Mouse (Mus musculus): ENCODE results near the gene Ostm1. TPM values are rescaled to one million over a fixed set of nuclear protein-coding genes. Genes with fewer than 3 reads are reported as not detected.

Ostm1 gene
- polyA plus RNA-seq (2012; fragmentation: generic; extraction: Trizol) = 13.9 TPM

- Histone ChIP-seq H3K4me3 (no peak within 1 kb of the TSS), H3K4me2 (ENCODE audit: low read depth) (no peak within 1 kb of the TSS), H3K27me3 (ENCODE audit: control insufficient read depth, insufficient read depth, insufficient read length) (peaks cover 97% of the 10 kb centered on the region), H3K79me2 (ENCODE audit: control insufficient read depth, insufficient read depth) (no peaks in the 10 kb centered on the region), H3ac (ENCODE audit: control insufficient read depth, insufficient read length) (no peak within 1 kb of the TSS), H3K36me3 (ENCODE audit: control insufficient read depth, insufficient read depth) (no peaks in the 10 kb centered on the region)
- TF ChIP-seq TCF12 (IDR thresholded peaks at IDR 0.05; ENCODE audit: insufficient read depth, poor library complexity, severe bottlenecking) (no peak), E2F4 (IDR thresholded peaks at IDR 0.05; ENCODE audit: insufficient read depth) (no peak), MAX (IDR thresholded peaks at IDR 0.05; ENCODE audit: low read depth) (no peak), SRF (IDR thresholded peaks at IDR 0.05; ENCODE audit: control insufficient read depth, insufficient read length, low read depth) (no peak), POLR2A (IDR thresholded peaks at IDR 0.05; ENCODE audit: insufficient read length, low read depth) (no peak), CEBPB (IDR thresholded peaks at IDR 0.05; ENCODE audit: insufficient read depth, poor library complexity, severe bottlenecking) (no peak), POLR2AphosphoS2 (IDR thresholded peaks at IDR 0.05; ENCODE audit: insufficient read length, low read depth) (no peak), MYOG (IDR thresholded peaks at IDR 0.05; ENCODE audit: control insufficient read depth in 1 of 3, insufficient read depth in 1 of 3, insufficient read length in 2 of 3, low read depth in 2 of 3) (no peak), REST (IDR thresholded peaks at IDR 0.05; ENCODE audit: insufficient read depth, insufficient read length) (no peak), TCF3 (IDR thresholded peaks at IDR 0.05; ENCODE audit: insufficient read length, low read depth) (no peak), MYOD1 (IDR thresholded peaks at IDR 0.05; ENCODE audit: control insufficient read depth in 1 of 3, insufficient read length in 2 of 3, low read depth in 2 of 3) (no peak), USF1 (IDR thresholded peaks at IDR 0.05; ENCODE audit: low read depth) (no peak)
Observed at GRCm38 (mm10) chr10:42583157-42583872, at the start of gene Ostm1, which contains the start of gene Nr2e1. TSS of gene Ostm1 (plus strand) at chr10:42583822. TSS of gene Nr2e1 (minus strand) at chr10:42583632.

- Histone ChIP-seq H3ac (ENCODE audit: control insufficient read depth, insufficient read length) (no peak overlapping the region), H3K36me3 (ENCODE audit: control insufficient read depth, insufficient read depth) (peaks cover 24% of the 10 kb centered on the region), H3K4me2 (ENCODE audit: low read depth) (no peak overlapping the region), H3K27me3 (ENCODE audit: control insufficient read depth, insufficient read depth, insufficient read length) (no peaks in the 10 kb centered on the region), H3K4me3 (no peak overlapping the region), H3K79me2 (ENCODE audit: control insufficient read depth, insufficient read depth) (peaks cover 20% of the 10 kb centered on the region)
- no peak for TF ChIP-seq MYOG (IDR thresholded peaks at IDR 0.05; ENCODE audit: control insufficient read depth in 1 of 3, insufficient read depth in 1 of 3, insufficient read length in 2 of 3, low read depth in 2 of 3)
- TF ChIP-seq TCF3 (IDR thresholded peaks at IDR 0.05; ENCODE audit: insufficient read length, low read depth) = no peak
- no peak for TF ChIP-seq TCF12 (IDR thresholded peaks at IDR 0.05; ENCODE audit: insufficient read depth, poor library complexity, severe bottlenecking)
- no peak for TF ChIP-seq USF1 (IDR thresholded peaks at IDR 0.05; ENCODE audit: low read depth)
- no peak for TF ChIP-seq E2F4 (IDR thresholded peaks at IDR 0.05; ENCODE audit: insufficient read depth)
- no peak for TF ChIP-seq MYOD1 (IDR thresholded peaks at IDR 0.05; ENCODE audit: control insufficient read depth in 1 of 3, insufficient read length in 2 of 3, low read depth in 2 of 3)
- no peak for TF ChIP-seq CEBPB (IDR thresholded peaks at IDR 0.05; ENCODE audit: insufficient read depth, poor library complexity, severe bottlenecking)
- no peak for TF ChIP-seq REST (IDR thresholded peaks at IDR 0.05; ENCODE audit: insufficient read depth, insufficient read length)
Observed at GRCm38 (mm10) chr10:42533836-42534453, 49.7 kb upstream of the Ostm1 start.

DNA sequence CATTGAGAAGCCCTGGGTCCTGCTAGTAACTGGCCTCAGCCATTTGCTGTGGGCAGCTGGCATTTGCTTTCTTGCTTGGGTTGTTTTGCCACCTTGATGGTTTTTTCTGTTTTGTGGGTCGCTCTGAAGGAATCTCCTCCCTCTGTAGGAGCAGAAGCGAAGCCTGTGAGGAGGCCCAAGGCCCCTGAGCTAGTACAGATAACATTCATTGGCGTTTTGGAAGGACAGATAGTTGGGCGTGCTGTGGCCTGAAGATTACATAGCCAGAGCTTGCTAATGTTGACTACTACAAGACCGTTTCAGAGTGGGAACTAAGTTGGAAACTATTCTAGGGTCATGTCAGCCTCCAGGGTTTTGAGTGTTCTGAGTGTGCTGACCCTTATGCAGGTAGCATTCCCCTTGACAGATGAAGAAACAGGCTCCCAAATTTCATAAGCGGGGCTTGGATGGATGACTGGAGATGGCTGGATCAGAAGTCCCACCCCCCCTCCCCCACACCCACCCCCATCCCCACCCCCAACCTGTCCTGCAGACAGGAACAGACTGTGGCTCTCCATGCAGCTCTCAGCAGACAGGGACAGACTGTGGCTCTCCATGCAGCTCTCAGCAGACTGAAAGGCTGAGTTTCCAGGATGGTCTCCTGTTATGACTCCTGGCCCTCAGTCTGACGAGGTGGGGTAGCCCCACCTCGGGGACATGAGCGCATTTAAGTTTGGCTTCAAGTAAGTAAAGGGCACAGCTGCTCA lies 45.9 kb upstream of the Ostm1 start:
- Histone ChIP-seq H3K79me2 (ENCODE audit: control insufficient read depth, insufficient read depth) (no peaks in the 10 kb centered on the region), H3K27me3 (ENCODE audit: control insufficient read depth, insufficient read depth, insufficient read length) (no peaks in the 10 kb centered on the region), H3K4me2 (ENCODE audit: low read depth) (no peak overlapping the region), H3K4me3 (no peak overlapping the region), H3K36me3 (ENCODE audit: control insufficient read depth, insufficient read depth) (peaks cover 24% of the 10 kb centered on the region), H3ac (ENCODE audit: control insufficient read depth, insufficient read length) (no peak overlapping the region)
- TF ChIP-seq CEBPB (IDR thresholded peaks at IDR 0.05; ENCODE audit: insufficient read depth, poor library complexity, severe bottlenecking) = no peak
- TF ChIP-seq MYOG (IDR thresholded peaks at IDR 0.05; ENCODE audit: control insufficient read depth in 1 of 3, insufficient read depth in 1 of 3, insufficient read length in 2 of 3, low read depth in 2 of 3) = no peak
- no peak for TF ChIP-seq MYOD1 (IDR thresholded peaks at IDR 0.05; ENCODE audit: control insufficient read depth in 1 of 3, insufficient read length in 2 of 3, low read depth in 2 of 3)
- no peak for TF ChIP-seq E2F4 (IDR thresholded peaks at IDR 0.05; ENCODE audit: insufficient read depth)
- TF ChIP-seq MAX (IDR thresholded peaks at IDR 0.05; ENCODE audit: low read depth) = no peak

- no peaks in the 10 kb centered on the region for H3K36me3 ChIP-seq (ENCODE audit: control insufficient read depth, insufficient read depth)
- H3K4me2 ChIP-seq (ENCODE audit: low read depth) = no peak overlapping the region
- TF ChIP-seq TCF3 (IDR thresholded peaks at IDR 0.05; ENCODE audit: insufficient read length, low read depth) = no peak
- TF ChIP-seq POLR2A (IDR thresholded peaks at IDR 0.05; ENCODE audit: insufficient read length, low read depth) = no peak
- TF ChIP-seq MYOD1 (IDR thresholded peaks at IDR 0.05; ENCODE audit: control insufficient read depth in 1 of 3, insufficient read length in 2 of 3, low read depth in 2 of 3) = no peak
- TF ChIP-seq CEBPB (IDR thresholded peaks at IDR 0.05; ENCODE audit: insufficient read depth, poor library complexity, severe bottlenecking) = no peak
- no peak for TF ChIP-seq SRF (IDR thresholded peaks at IDR 0.05; ENCODE audit: control insufficient read depth, insufficient read length, low read depth)
- no peak for TF ChIP-seq E2F4 (IDR thresholded peaks at IDR 0.05; ENCODE audit: insufficient read depth)
- no peak for TF ChIP-seq MYOG (IDR thresholded peaks at IDR 0.05; ENCODE audit: control insufficient read depth in 1 of 3, insufficient read depth in 1 of 3, insufficient read length in 2 of 3, low read depth in 2 of 3)
- no peak for TF ChIP-seq USF1 (IDR thresholded peaks at IDR 0.05; ENCODE audit: low read depth)
- TF ChIP-seq TCF12 (IDR thresholded peaks at IDR 0.05; ENCODE audit: insufficient read depth, poor library complexity, severe bottlenecking) = no peak
- TF ChIP-seq POLR2AphosphoS2 (IDR thresholded peaks at IDR 0.05; ENCODE audit: insufficient read length, low read depth) = no peak
- TF ChIP-seq MAX (IDR thresholded peaks at IDR 0.05; ENCODE audit: low read depth) = no peak
- TF ChIP-seq REST (IDR thresholded peaks at IDR 0.05; ENCODE audit: insufficient read depth, insufficient read length) = no peak
- H3K79me2 ChIP-seq (ENCODE audit: control insufficient read depth, insufficient read depth) = no peaks in the 10 kb centered on the region
- H3K4me3 ChIP-seq = no peak overlapping the region
- no peaks in the 10 kb centered on the region for H3K27me3 ChIP-seq (ENCODE audit: control insufficient read depth, insufficient read depth, insufficient read length)
- H3ac ChIP-seq (ENCODE audit: control insufficient read depth, insufficient read length) = no peak overlapping the region
Observed at GRCm38 (mm10) chr10:42545707-42546503, 37.7 kb upstream of the Ostm1 start.

All from myocyte (in vitro differentiated cells).